Mouse (Mus musculus) bone marrow macrophage, adult 2 months (primary cell): ENCODE results near the gene Cntf.

Experiments
- CTCF ChIP-seq: IDR thresholded peaks from 2 replicates; pipeline ENCODE4 v1.5.1; 2012; ENCODE audit warnings: low read depth, mild to moderate bottlenecking, low read length, moderate library complexity
- POLR2A ChIP-seq: IDR thresholded peaks from 2 replicates; pipeline ENCODE4 v1.6.1; 2012; ENCODE audit warnings: mild to moderate bottlenecking, low read depth, low read length, borderline replicate concordance

DNA sequence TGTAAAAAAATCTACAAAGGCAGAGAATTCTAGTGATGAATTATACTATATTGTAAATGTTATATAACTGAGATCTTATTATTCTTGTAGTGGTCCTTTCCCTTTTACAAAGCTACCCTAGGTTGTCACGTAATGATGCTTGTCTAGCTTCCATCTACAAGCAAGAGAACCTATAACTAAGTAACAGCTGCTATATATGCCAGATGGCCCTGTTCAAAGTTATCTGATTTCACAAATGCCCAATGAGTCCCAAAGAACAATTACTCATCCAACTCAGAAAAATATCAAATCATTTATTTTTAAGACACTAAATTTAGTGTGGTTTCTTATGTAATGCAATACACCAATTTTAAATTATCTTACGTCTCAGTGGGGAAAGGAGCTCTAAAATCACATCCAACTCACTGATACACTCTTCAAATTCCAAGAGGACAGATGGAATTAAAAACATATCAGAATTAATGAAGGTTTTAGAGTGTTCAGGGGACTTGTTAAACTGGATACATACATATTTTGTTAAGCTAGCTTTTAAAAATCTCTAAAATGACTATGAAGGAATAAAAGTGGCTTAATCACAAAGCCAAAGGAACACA, 21.5 kb upstream of the Cntf start:
- TF ChIP-seq CTCF (no peak), POLR2A (no peak)
